Mouse (Mus musculus): Measurements from ENCODE around the gene Ghsr. TPM values are rescaled to one million over a fixed set of nuclear protein-coding genes. Genes with fewer than 3 reads are reported as not detected.
A peak's percentile ranks its signal among the peaks of the same experiment; 100 is the strongest.

Gene Ghsr
- not detected in 2 replicates for polyA plus RNA-seq (2015; fragmentation: Nextera tagmentation; extraction: Ambion mirVana)

DNA sequence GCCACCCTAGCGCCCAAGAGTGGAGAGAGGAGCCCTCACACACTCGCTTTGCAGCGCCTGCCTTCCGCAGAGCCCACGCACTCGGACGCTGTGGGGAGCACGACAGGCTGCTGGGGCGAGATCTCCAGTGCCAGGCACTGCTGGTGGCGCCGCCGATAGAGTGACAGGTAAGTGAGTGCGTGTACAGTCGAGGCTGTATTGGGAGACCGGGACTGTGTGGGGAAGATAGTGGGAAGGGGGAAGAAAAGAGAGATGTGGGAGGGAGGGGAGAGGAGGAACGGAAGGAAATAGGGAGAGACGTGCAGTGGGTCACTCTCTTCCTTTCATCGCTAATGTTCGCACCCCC is at the start of gene Ghsr:
Gene Ghsr (plus strand): TSS at position 76 of the 346 bp plus-strand sequence.
- ATAC-seq = peak; percentile 64
- Histone ChIP-seq H3K36me3 (ENCODE audit: poor library complexity, severe bottlenecking) (no peaks in the 10 kb centered on the region), H3K9ac (peak within 1 kb of the TSS; percentile 52), H3K27me3 (peaks cover 63% of the 10 kb centered on the region), H3K27ac (no peak within 1 kb of the TSS), H3K4me1 (peaks cover 15% of the 10 kb centered on the region), H3K9me3 (replicated peaks) (no peaks in the 10 kb centered on the region), H3K4me2 (peak within 1 kb of the TSS; percentile 86), H3K4me3 (peak within 1 kb of the TSS; percentile 44)
- WGBS = 1% methylated on average over 16 of the region's 19 CpGs

DNA sequence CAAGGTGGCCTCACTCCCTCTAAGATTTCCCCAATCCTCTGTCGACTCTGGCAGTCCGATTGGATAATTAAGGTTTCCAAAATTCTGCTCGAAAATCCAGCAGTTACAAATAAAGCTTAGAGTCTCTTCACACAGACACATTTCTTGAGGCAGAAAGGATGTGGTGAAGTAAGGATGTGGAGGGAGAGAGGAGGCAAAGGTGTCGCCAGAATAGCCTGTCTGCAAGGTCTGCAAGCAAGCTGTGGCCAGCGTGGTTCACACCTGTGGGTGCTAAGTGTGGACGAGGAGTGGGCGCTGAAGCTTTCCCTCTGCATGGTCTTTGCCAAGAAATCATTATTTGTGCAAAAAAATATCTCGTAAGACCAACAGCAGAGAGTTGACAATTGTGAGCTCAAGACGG is 48.6 kb upstream of the Ghsr start:
- Histone ChIP-seq H3K36me3 (ENCODE audit: poor library complexity, severe bottlenecking) (no peaks in the 10 kb centered on the region), H3K4me1 (no peaks in the 10 kb centered on the region), H3K4me2 (no peak overlapping the region), H3K9me3 (replicated peaks) (no peaks in the 10 kb centered on the region), H3K27ac (no peak overlapping the region), H3K27me3 (no peaks in the 10 kb centered on the region), H3K9ac (no peak overlapping the region), H3K4me3 (no peak overlapping the region)
- WGBS = 86% methylated on average over 9 of the region's 9 CpGs
- no peak for ATAC-seq

DNA sequence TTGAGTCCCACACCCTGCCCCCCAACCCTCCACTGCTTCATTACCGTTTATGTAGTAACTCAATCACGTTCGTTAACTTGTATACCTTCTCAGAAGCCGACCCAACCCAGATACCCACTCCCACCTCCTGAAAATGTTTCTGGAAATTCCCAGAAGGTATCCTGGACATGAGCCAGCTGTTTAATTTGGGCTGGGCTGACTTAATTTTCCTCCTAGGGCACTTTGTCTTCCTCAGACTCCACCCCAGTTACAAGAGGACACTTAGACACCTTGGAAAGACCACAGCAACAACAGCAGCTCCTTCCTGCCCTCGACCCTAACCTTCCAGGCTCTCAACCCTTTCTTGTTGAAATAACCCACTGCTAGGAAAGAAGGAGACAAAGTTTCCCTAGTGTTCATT is 47.6 kb upstream of the Ghsr start:
- no peak for ATAC-seq

DNA sequence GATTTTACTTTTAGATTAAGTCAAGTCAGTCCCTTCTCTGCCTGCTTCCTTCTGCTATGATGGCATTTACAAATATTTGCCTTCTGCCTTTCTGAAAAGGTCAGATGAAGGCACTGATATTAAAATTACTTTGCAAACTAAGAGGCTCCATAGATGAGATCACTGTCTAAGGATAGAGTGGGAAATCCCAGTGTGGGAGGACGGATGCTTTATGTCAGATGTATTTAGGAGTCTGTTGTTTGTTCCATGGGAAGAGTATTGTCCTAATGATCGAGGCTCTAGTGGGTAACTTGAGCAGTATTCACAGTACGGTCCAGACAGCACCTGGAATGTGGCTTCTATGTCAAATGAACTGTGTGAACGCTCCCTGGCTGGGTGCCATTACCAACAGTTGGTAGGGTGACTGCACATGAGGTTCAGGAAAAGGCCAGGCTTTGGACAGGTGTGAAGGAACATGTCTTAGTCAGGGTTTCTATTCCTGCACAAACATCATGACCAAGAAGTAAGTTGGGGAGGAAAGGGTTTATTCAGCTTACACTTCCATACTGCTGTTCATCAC is 44.4 kb upstream of the Ghsr start:
- WGBS = 76% methylated on average over 4 of the region's 4 CpGs
- ATAC-seq = no peak

More for the DNA sequence above, 47.6 kb upstream of the Ghsr start:
- H3K36me3 ChIP-seq (ENCODE audit: poor library complexity, severe bottlenecking) = no peaks in the 10 kb centered on the region
- no peak overlapping the region for H3K9ac ChIP-seq
- no peak overlapping the region for H3K27ac ChIP-seq
- H3K9me3 ChIP-seq (replicated peaks) = no peaks in the 10 kb centered on the region
- no peak overlapping the region for H3K4me3 ChIP-seq
- no peaks in the 10 kb centered on the region for H3K4me1 ChIP-seq
- H3K27me3 ChIP-seq = no peaks in the 10 kb centered on the region
- H3K4me2 ChIP-seq = no peak overlapping the region
- WGBS = 74% methylated on average over 5 of the region's 5 CpGs

DNA sequence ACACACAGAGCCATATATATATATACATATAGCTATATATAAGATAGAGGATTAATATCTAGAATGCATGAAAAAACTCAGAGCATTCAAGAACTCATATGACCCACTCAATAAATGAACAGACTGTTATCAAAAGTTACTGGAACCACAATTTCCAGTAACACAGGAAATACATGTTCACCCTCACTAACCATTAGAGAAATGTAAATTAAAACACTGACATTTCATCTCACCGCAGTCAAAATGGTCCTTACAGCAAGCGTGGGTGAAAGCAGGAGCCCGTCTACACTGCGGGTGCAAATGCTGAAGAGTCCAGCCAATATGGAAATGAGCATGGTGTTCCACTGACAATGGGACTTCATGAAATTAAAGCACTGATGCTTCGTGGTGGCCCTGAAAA is 40.4 kb upstream of the Ghsr start:
- H3K27ac ChIP-seq = no peak overlapping the region
- H3K9me3 ChIP-seq (replicated peaks) = no peaks in the 10 kb centered on the region
- H3K9ac ChIP-seq = no peak overlapping the region
- ATAC-seq = no peak
- no peaks in the 10 kb centered on the region for H3K36me3 ChIP-seq (ENCODE audit: poor library complexity, severe bottlenecking)
- WGBS = 91% methylated on average over 5 of the region's 5 CpGs
- no peaks in the 10 kb centered on the region for H3K27me3 ChIP-seq
- no peak overlapping the region for H3K4me2 ChIP-seq
- H3K4me1 ChIP-seq = no peaks in the 10 kb centered on the region
- H3K4me3 ChIP-seq = no peak overlapping the region

More for the DNA sequence above, 44.4 kb upstream of the Ghsr start:
- Histone ChIP-seq H3K4me2 (no peak overlapping the region), H3K4me1 (no peaks in the 10 kb centered on the region), H3K9ac (no peak overlapping the region), H3K27me3 (no peaks in the 10 kb centered on the region), H3K4me3 (no peak overlapping the region), H3K9me3 (replicated peaks) (no peaks in the 10 kb centered on the region), H3K36me3 (ENCODE audit: poor library complexity, severe bottlenecking) (no peaks in the 10 kb centered on the region), H3K27ac (no peak overlapping the region)

DNA sequence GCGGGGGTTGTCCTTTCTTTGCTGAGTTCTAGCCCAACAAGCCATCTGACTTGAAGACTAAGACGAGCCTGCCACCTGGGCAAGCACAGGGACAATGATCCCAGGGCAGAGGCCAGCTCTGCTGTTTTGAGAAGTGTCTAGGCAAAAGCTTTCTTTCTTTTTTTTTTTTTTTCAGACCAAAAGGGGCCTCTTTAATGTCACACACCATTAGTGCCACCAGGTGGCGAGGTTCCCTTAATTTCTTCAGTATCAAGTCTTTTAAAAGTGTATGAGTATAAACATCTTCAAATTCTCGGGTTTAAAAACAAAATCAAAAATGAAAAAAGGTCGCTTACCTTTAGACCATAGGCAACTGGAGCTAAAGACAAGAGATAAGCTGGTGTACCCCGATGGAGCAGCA is 32.7 kb upstream of the Ghsr start:
- H3K4me1 ChIP-seq = no peaks in the 10 kb centered on the region
- H3K36me3 ChIP-seq (ENCODE audit: poor library complexity, severe bottlenecking) = no peaks in the 10 kb centered on the region
- no peak for ATAC-seq
- no peak overlapping the region for H3K27ac ChIP-seq
- no peaks in the 10 kb centered on the region for H3K27me3 ChIP-seq
- no peak overlapping the region for H3K4me3 ChIP-seq
- no peak overlapping the region for H3K4me2 ChIP-seq
- no peak overlapping the region for H3K9ac ChIP-seq
- 30% methylated on average over 6 of the region's 6 CpGs for WGBS
- H3K9me3 ChIP-seq (replicated peaks) = no peaks in the 10 kb centered on the region

DNA sequence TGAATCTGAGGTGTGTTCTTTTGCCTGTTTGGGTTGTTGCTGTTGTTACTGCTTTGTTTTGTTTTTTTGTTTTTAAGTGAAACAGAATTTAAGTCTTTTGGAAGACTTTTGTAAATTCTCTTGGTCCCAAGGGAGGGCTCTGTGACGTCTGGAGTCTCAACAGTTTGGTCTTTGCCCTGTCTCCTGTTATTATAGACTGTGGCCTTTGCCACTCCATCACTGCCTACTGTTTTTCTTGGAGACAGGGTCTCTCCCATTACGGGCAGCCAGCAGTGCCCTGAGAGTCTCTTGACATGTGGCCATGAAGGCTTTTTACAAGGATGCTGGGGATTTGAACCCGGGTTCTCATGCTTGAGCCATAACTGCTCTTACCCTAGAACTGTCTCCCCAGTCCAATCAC is 32.3 kb upstream of the Ghsr start:
- no peak for ATAC-seq
- Histone ChIP-seq H3K27me3 (no peaks in the 10 kb centered on the region), H3K4me3 (no peak overlapping the region), H3K9ac (no peak overlapping the region), H3K9me3 (replicated peaks) (no peaks in the 10 kb centered on the region), H3K36me3 (ENCODE audit: poor library complexity, severe bottlenecking) (no peaks in the 10 kb centered on the region), H3K4me1 (no peaks in the 10 kb centered on the region), H3K4me2 (no peak overlapping the region), H3K27ac (no peak overlapping the region)
- 79% methylated on average over 3 of the region's 3 CpGs for WGBS

DNA sequence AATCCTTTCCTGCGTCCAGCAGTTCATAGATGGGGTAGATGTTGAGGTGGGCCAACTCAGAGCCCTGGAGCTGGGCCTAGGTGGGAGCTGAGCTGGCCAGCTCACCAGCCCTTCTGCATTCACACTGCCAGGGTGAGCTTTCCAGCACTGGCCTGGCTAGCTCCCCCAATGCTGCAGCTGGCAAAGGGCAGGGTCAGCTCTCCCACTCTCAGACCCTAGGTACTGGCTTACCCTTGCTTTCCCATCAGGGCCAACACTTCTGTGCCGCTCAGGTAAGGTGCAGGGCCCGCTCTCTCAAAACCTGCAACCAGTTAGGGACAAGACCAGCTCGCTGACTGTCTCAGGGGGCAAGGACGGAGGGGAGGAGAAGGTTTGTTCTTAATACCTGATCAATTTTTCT is 30.4 kb upstream of the Ghsr start:
- Histone ChIP-seq H3K4me3 (no peak overlapping the region), H3K4me1 (no peaks in the 10 kb centered on the region)

DNA sequence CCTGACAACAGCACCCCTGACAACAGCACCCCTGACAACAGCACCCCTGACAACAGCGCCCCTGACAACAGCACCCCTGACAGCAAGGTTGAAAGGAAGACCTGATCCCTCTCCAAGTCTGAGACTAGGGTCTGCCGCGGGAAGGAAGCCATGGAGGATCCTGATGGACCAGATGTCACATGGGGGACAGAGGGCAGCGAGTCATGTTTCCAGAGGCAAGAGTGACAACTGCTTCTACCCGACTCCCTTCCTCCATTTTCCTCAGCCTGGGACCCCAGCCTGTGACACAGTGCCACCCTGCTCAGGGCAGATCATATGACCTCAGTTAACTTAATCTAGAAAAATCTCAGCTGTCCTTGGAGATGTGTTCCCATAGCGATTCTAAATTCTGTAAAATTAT is 28.7 kb upstream of the Ghsr start:
- no peak for ATAC-seq
- no peaks in the 10 kb centered on the region for H3K27me3 ChIP-seq
- no peaks in the 10 kb centered on the region for H3K9me3 ChIP-seq (replicated peaks)
- H3K4me1 ChIP-seq = no peaks in the 10 kb centered on the region
- no peak overlapping the region for H3K4me2 ChIP-seq
- H3K36me3 ChIP-seq (ENCODE audit: poor library complexity, severe bottlenecking) = no peaks in the 10 kb centered on the region
- no peak overlapping the region for H3K4me3 ChIP-seq
- no peak overlapping the region for H3K9ac ChIP-seq
- WGBS = 75% methylated on average over 6 of the region's 6 CpGs
- H3K27ac ChIP-seq = no peak overlapping the region

More for the DNA sequence above, 30.4 kb upstream of the Ghsr start:
- WGBS = 93% methylated on average over 5 of the region's 5 CpGs
- Histone ChIP-seq H3K9me3 (replicated peaks) (no peaks in the 10 kb centered on the region), H3K27me3 (no peaks in the 10 kb centered on the region), H3K4me2 (no peak overlapping the region), H3K36me3 (ENCODE audit: poor library complexity, severe bottlenecking) (no peaks in the 10 kb centered on the region), H3K9ac (no peak overlapping the region), H3K27ac (no peak overlapping the region)
- no peak for ATAC-seq

DNA sequence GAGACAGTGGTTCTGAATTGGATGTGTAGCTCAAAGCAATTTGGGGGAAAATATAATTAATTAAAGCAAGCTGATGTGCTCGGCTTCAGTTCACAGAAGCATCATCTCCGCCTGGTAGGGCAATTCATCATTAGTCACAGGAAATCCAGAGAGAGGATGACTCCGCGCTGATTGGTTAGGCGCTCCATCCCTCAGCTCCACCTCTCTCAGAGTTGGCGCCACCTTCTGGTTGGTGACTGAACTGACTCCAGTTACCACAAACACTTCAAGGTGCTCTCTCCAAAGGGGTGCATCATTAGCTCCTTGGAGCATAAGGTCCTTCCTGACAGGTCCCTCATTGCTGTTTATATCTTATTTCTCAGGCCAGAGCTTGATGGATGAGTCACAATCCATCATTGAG is 25.6 kb upstream of the Ghsr start:
- no peak overlapping the region for H3K4me2 ChIP-seq
- H3K9ac ChIP-seq = no peak overlapping the region
- ATAC-seq = no peak
- WGBS = 52% methylated on average over 6 of the region's 6 CpGs
- H3K36me3 ChIP-seq (ENCODE audit: poor library complexity, severe bottlenecking) = no peaks in the 10 kb centered on the region
- H3K27ac ChIP-seq = no peak overlapping the region
- no peaks in the 10 kb centered on the region for H3K27me3 ChIP-seq
- H3K4me1 ChIP-seq = no peaks in the 10 kb centered on the region
- H3K4me3 ChIP-seq = no peak overlapping the region
- H3K9me3 ChIP-seq (replicated peaks) = no peaks in the 10 kb centered on the region

DNA sequence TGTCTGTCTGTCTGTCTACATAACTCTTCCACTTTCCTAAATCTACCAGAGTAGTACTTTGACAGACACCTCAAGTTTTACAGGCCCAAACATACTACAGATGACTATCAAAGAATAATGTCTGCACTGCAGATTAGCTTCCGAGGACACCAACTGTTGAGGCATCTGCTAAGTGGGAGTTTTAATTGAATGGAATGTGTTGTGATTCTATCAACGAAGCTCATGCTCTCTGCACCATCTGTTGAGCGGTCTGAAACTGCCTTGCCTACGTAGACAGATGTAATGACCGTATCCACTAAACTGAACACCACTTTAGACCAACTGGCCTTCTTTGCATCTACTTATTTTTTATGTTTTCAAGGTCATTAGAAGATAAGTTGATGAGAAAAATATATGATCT is 22.7 kb upstream of the Ghsr start:
- Histone ChIP-seq H3K9ac (no peak overlapping the region), H3K27ac (no peak overlapping the region), H3K4me2 (no peak overlapping the region), H3K4me1 (peaks cover 7% of the 10 kb centered on the region; the same call in 1 of the 2 replicates), H3K4me3 (no peak overlapping the region), H3K9me3 (replicated peaks) (no peaks in the 10 kb centered on the region), H3K27me3 (no peaks in the 10 kb centered on the region), H3K36me3 (ENCODE audit: poor library complexity, severe bottlenecking) (no peaks in the 10 kb centered on the region)
- ATAC-seq = no peak
- WGBS = 72% methylated on average over 5 of the region's 5 CpGs

DNA sequence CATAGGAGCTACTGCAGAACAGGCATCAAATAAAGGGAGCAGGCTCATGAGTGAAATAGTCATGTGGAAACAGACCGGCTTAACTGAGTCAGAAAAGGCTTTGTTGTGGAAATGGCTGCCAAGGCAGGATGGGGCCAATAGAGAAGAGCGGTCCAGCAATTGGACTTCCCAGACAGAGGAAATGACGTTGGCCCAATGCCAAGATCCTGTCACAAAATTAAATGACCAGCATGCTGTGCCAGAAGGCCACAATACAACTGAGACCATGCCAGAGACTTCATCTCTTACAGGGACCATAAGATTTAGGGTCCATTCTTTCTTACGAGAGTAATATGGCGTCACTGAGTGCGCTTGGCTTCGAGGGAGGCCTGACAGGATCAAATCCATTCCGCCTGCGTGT is 20.0 kb upstream of the Ghsr start:
- WGBS = 53% methylated on average over 9 of the region's 9 CpGs

DNA sequence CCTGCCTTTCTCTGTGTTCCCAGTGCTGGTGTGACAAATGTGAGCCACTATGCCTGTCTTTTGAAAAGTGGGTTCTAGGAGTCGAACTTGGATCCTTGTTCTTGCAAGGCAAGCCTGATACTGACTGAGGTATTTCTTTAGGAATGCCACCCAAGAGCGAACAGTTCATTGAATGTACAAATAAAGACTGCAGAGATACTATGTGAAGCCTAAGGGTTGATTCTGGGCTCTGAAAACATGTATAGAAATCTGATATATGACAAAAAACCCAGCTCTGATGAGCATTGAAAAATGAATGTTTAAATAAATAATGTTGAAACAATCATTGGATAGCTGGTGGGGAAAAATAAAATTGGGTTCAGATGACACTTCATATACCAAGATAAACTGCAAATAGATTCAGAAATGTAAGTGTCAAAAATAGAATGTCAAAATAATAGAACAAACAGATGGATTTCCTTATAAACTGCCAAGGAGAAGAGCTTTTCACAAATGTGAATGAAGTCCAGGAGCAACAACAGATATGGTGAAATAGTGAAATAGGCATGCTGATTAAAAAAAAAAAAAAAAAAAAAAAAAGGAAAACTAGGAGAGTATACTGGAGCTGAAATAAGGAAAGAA is 11.9 kb upstream of the Ghsr start:
- no peak overlapping the region for H3K9ac ChIP-seq
- H3K4me1 ChIP-seq = no peaks in the 10 kb centered on the region
- no peak overlapping the region for H3K4me3 ChIP-seq
- ATAC-seq = no peak
- peaks cover 5% of the 10 kb centered on the region; the same call in 1 of the 2 replicates for H3K9me3 ChIP-seq (replicated peaks)
- H3K4me2 ChIP-seq = no peak overlapping the region
- no peaks in the 10 kb centered on the region for H3K36me3 ChIP-seq (ENCODE audit: poor library complexity, severe bottlenecking)
- H3K27me3 ChIP-seq = no peaks in the 10 kb centered on the region
- no peak overlapping the region for H3K27ac ChIP-seq
- WGBS = 78% methylated on average over 2 of the region's 2 CpGs

More for the DNA sequence above, 20.0 kb upstream of the Ghsr start:
- H3K4me1 ChIP-seq = peaks cover 7% of the 10 kb centered on the region; the same call in 1 of the 2 replicates
- H3K36me3 ChIP-seq (ENCODE audit: poor library complexity, severe bottlenecking) = no peaks in the 10 kb centered on the region
- H3K9ac ChIP-seq = no peak overlapping the region
- H3K4me3 ChIP-seq = no peak overlapping the region
- no peaks in the 10 kb centered on the region for H3K27me3 ChIP-seq
- H3K4me2 ChIP-seq = no peak overlapping the region
- H3K9me3 ChIP-seq (replicated peaks) = no peaks in the 10 kb centered on the region
- no peak overlapping the region for H3K27ac ChIP-seq
- peak; percentile 86 for ATAC-seq

Data from forebrain, embryonic 13.5 days (tissue).